Mouse (Mus musculus) ES-E14 (cell line): ENCODE measurements around the gene Zzz3. TPM values are rescaled to one million over a fixed set of nuclear protein-coding genes. Genes with fewer than 3 reads are reported as not detected.
"Not testable (repeated sequence)": the region's sequence is repeated elsewhere in the genome, so short reads cannot be mapped to it uniquely, and the experiment has no call there.

Experiments used
- DNase-seq: peaks from one replicate; pipeline ENCODE4 v3.0.0-alpha.2; 2013; ENCODE audit warnings: low read depth, low spot score
- H3K27ac ChIP-seq: 2 replicates; pipeline ENCODE4 v1.5.1; 2012; ENCODE audit warnings: low read depth, mild to moderate bottlenecking, low read length, moderate library complexity, mixed read lengths; ENCODE audit not compliant: poor library complexity, insufficient read depth, severe bottlenecking
- H3K36me3 ChIP-seq: 2 replicates; pipeline ENCODE4 v1.6.1; 2012; ENCODE audit warnings: mild to moderate bottlenecking, low read length, moderate library complexity, mixed read lengths; ENCODE audit not compliant: control insufficient read depth, poor library complexity, insufficient read depth, severe bottlenecking
- H3K4me1 ChIP-seq, 2 experiments: fragments of 150-350 bp in 1 of 2; sonication (generic) in 1 of 2; 2 replicates each; pipeline ENCODE4 v1.6.1; 2012; ENCODE audit warnings: low read length in 2 of 2, mild to moderate bottlenecking in 1 of 2, mixed read lengths in 1 of 2; ENCODE audit not compliant: control insufficient read depth in 2 of 2, insufficient read depth in 2 of 2, poor library complexity in 1 of 2
- H3K4me3 ChIP-seq, 2 experiments: fragments of 150-350 bp in 1 of 2; sonication (generic) in 1 of 2; 2 replicates each; pipeline ENCODE4 v1.5.1; 2012; ENCODE audit warnings: low read length in 2 of 2, low read depth in 1 of 2, mild to moderate bottlenecking in 1 of 2, mixed read lengths in 1 of 2; ENCODE audit not compliant: insufficient read depth in 1 of 2, poor library complexity in 1 of 2, severe bottlenecking in 1 of 2
- H3K9ac ChIP-seq: 2 replicates; pipeline ENCODE4 v1.6.1; 2012; ENCODE audit warnings: low read depth, mild to moderate bottlenecking, low read length, mixed read lengths; ENCODE audit not compliant: poor library complexity, insufficient read depth, severe bottlenecking
- H3K9me3 ChIP-seq: fragments of 150-350 bp; sonication (generic); 2 replicates; pipeline ENCODE4 v1.6.1; 2012; ENCODE audit warnings: low read depth, mild to moderate bottlenecking, low read length; ENCODE audit not compliant: control insufficient read depth, insufficient read depth
- CHD2 ChIP-seq: IDR thresholded peaks from 2 replicates; pipeline ENCODE4 v1.6.1; 2014; ENCODE audit warnings: mild to moderate bottlenecking, low read depth, low read length, inconsistent platforms
- HCFC1 ChIP-seq: IDR thresholded peaks from 2 replicates; pipeline ENCODE4 v1.6.1; 2012; ENCODE audit warnings: low read length, inconsistent platforms, borderline replicate concordance; ENCODE audit not compliant: insufficient read depth
- MAFK ChIP-seq: IDR thresholded peaks from 2 replicates; pipeline ENCODE4 v1.6.1; 2014; ENCODE audit warnings: mild to moderate bottlenecking, low read depth, low read length, inconsistent platforms; ENCODE audit not compliant: insufficient read depth
- ZC3H11A ChIP-seq: IDR thresholded peaks from 2 replicates; pipeline ENCODE4 v1.6.1; 2012; ENCODE audit warnings: low read depth, mild to moderate bottlenecking, inconsistent platforms, low read length, borderline replicate concordance
- ZNF384 ChIP-seq: IDR thresholded peaks from 2 replicates; pipeline ENCODE4 v1.6.1; 2012; ENCODE audit warnings: low read depth, low read length, inconsistent platforms
- in situ Hi-C, 2 experiments: fragments of 600-800 bp; cut with MboI; formaldehyde crosslinking; loops; one replicate each; pipeline ENCODE4 v1.15.1; 2025; ENCODE audit warnings: low sequenced_read_pairs in 2 of 2, inconsistent platforms in 1 of 2; ENCODE audit not compliant: unreplicated experiment in 2 of 2
- total RNA-seq: library from RNA; depleted of rRNA; stranded (reverse); fragments of 300-350 nt; gene quantifications from 2 replicates; pipeline ENCODE4 v1.2.3, GENCODE M21; 2012

The Zzz3 gene
- total RNA-seq, 1 experiment: 40.9 TPM

DNA sequence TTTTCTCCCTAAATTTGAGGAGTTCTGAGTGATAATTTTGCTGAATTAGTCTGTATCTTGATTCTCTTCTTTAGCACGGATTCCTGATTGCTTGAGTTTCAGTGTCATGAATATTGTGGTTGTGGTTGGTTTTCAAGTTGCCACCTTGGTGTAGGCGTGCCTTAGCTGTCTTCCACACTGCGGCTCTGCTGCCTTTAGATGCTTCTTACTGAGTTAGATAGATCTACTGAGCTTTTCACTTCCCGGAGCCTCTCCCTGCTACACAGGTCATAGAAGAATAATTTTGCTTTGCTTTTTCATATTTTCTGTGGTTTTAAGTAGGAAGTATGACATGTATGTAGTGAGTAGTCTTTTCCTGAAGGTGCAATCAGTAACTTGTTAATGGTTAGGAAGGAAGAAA, 47.5 kb downstream of the Zzz3 start:
- Histone ChIP-seq H3K9ac (no peak overlapping the region), H3K27ac (no peak overlapping the region), H3K36me3 (no peaks in the 10 kb centered on the region), H3K4me3 (no peak overlapping the region), H3K4me1 (peaks cover 0 to 5% of the 10 kb centered on the region in 2 experiments; a peak in 2 of 4 replicates), H3K9me3 (no peaks in the 10 kb centered on the region)
- no peak for TF ChIP-seq HCFC1
- in situ Hi-C loops: no loop called here
- DNase-seq: no peak

DNA sequence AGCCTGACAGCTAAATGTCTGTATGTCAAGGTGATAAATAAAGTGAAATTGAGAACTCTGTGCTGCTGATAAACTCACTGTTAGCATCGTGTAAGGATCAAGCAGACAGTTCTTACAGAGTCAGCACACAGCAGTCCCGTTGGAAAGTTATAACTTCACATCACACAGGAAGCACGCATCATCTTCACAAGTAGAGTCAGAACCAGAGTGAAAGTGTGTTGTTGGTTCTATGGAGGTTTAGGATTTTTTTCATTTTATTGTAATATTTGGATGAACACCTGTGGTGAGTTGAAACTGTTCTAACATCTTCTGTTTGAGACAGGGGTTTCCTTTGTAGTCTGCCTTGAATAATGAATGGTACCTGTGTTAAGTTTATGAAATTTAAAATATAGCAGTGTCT, 48.8 kb downstream of the Zzz3 start:
- TF ChIP-seq HCFC1 (no peak), ZNF384 (no peak), CHD2 (no peak), MAFK (no peak), ZC3H11A (no peak)
- H3K36me3 ChIP-seq: peaks cover 2% of the 10 kb centered on the region; the same call in 1 of the 2 replicates
- H3K4me1 ChIP-seq: peaks cover 0 to 6% of the 10 kb centered on the region in 2 experiments; a peak in 2 of 4 replicates
- DNase-seq: no peak
- H3K9me3 ChIP-seq: no peaks in the 10 kb centered on the region
- no peak overlapping the region for H3K27ac ChIP-seq
- in situ Hi-C loops: no loop called here
- no peak overlapping the region for H3K4me3 ChIP-seq
- H3K9ac ChIP-seq: no peak overlapping the region

DNA sequence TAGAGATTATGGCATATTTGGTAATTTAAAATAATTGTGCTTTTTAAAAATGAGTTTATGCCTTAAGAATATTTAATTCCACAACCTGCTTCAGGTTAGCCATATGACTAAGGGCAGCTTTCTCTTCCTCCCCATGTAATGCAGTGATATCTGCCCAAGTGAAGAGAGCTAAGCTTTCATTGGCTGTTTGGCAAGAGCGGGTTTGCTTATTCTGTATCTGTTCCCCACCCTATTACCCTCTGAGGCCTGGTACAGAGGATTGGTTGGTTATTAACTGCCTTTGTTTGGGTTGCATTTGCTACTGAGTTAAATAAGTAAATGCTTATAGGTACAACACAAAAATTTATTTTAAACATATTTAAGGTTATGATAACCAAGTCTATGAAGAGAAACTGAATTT, 51.7 kb downstream of the Zzz3 start:
- Histone ChIP-seq H3K4me1 (peaks cover 0 to 6% of the 10 kb centered on the region in 2 experiments; a peak in 2 of 4 replicates), H3K4me3 (no peak overlapping the region), H3K27ac (no peak overlapping the region), H3K36me3 (peaks cover 10% of the 10 kb centered on the region), H3K9ac (no peak overlapping the region), H3K9me3 (no peaks in the 10 kb centered on the region)
- DNase-seq: no peak
- in situ Hi-C loops: no loop called here
- TF ChIP-seq ZNF384 (no peak), CHD2 (no peak), ZC3H11A (no peak), MAFK (no peak), HCFC1 (no peak)

DNA sequence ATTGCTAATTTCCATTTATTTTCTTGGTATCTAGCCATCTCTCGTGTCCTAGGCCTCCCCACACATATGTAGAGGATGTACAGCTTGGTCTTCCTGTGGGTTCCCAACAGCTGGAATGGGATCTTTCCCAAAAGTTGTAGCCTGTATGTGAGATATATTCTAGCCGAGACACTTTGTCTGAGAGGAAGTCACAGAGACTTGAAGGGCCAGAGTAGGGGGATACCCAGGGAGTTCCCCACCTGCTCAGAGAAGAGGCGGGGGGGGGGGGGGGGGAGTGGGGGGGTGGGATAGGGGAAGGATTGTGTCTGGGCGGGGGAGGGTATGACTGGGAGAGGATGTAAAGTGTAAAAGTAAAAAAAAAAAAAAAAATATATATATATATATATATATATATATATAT, 57.9 kb downstream of the Zzz3 start:
- Histone ChIP-seq H3K9ac (no peak overlapping the region), H3K27ac (no peak overlapping the region), H3K36me3 (peaks cover 18% of the 10 kb centered on the region), H3K9me3 (no peaks in the 10 kb centered on the region), H3K4me1 (0 out of 4 replicates have a peak, but pooled peaks cover 0 to 2% of the 10 kb centered on the region in 2 experiments), H3K4me3 (no peak overlapping the region)
- DNase-seq: no peak
- in situ Hi-C loops: no loop called here
- TF ChIP-seq MAFK (no peak), HCFC1 (no peak), ZC3H11A (no peak), ZNF384 (no peak), CHD2 (no peak)

DNA sequence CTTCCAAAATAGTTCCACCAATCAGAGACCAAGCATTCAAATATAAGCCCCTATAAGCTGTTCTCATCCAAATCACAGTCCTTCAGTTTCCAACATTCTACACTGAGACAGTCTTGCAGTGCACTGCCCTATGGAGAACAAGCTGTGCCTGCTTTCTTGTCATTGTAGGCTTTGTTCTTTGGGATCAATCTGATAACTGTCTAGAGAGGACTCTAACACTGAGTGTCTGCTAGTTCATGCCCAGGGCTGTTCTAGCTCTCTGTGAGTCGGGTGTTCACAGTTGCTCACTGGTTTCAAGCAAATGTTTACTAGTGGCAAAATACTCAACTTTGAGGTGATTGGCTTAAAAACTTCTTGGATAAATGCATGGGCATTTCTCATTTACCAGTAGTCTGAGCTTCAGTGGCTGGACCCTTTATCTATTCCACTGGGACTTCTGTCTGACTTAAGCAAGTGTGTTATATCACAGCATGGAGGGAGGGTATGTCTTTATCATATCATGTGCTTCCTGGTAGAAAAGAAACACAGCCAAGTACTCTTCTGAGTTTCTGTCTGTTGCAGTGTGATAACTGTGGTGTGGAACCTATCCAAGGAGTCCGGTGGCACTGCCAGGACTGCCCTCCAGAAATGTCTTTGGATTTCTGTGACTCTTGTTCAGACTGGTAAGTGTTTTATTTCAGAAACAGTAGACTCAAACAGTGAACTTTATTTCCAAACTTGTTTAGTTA, 62.2 kb downstream of the Zzz3 start:
- no peak overlapping the region for H3K4me3 ChIP-seq
- peaks cover 13% of the 10 kb centered on the region for H3K36me3 ChIP-seq
- H3K4me1 ChIP-seq: peaks cover 0 to 10% of the 10 kb centered on the region in 2 experiments; a peak in 2 of 4 replicates
- H3K27ac ChIP-seq: no peak overlapping the region
- H3K9me3 ChIP-seq: no peaks in the 10 kb centered on the region
- DNase-seq: no peak
- no peak overlapping the region for H3K9ac ChIP-seq
- in situ Hi-C loops: no loop called here
- no peak for TF ChIP-seq ZNF384
- TF ChIP-seq MAFK: no peak
- no peak for TF ChIP-seq ZC3H11A
- TF ChIP-seq CHD2: no peak
- no peak for TF ChIP-seq HCFC1

DNA sequence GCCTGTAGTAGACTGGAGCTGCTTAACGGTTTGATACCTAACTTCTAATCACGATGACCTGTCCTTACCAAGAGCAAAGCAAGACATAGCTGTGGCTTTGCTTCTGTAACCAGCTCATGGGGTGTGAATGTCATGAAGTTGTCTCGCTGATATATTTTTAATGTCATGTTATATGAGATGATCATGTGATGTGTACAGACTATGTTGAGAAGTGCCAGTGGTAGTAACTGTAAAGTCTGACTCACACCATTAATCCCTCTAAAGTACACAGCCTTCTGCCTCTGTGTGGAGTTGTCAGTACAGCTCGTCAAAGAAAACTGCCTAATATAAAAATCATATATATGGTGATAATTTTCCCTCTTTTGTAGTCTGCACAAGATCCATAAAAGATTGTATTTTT, 63.6 kb downstream of the Zzz3 start:
- Histone ChIP-seq H3K4me1 (peaks cover 0 to 10% of the 10 kb centered on the region in 2 experiments; a peak in 2 of 4 replicates), H3K36me3 (peaks cover 13% of the 10 kb centered on the region)
- in situ Hi-C loops, H3K4me3 ChIP-seq, DNase-seq, H3K9ac ChIP-seq, H3K27ac ChIP-seq, H3K9me3 ChIP-seq: not testable (repeated sequence)
